In the genomic region with DNA sequence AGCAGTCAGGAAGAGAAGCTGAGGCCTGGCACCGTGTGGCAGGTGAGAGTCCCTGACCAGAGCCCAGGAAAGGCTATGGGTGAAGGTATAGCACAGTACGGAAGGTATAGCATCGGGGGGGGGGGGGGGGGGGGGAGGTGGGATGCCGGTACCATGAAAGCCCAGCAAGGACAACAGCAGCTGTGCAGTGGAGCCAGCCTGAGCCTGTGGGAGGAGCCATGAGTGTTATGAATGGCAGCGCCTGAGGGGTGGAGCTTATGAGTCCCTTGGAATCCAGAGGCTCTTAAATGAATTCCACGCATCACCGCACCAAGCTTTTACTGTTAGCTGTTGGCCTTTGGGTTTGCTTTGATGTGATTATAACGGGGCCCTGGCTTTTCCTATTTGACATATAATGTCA, we compare ENCODE assay signal across 11 mouse cellular contexts.
DNase-seq lines count a peak whose midpoint lies in the region; ATAC-seq and TF ChIP-seq lines count a peak whose summit lies in the region.
"Had no signal": no experiment of that assay in that cellular context is flagged by ENCODE, and none has a peak within 500 bp of the region (broad histone marks: within the 10 kb centered on the region; RNA-seq: fewer than 3 reads in every experiment).

No protein-coding gene starts in this region.

- H3K9ac ChIP-seq in ES-E14 (ENCODE audit: insufficient read depth, low read depth, low read length, poor library complexity, severe bottlenecking): no peak overlapping the region
- no peak overlapping the region for H3K9ac ChIP-seq in hindbrain, embryonic 13.5 days
- no peak overlapping the region for H3K9ac ChIP-seq in liver, postnatal 0 days (replicated peaks)
- H3K9ac ChIP-seq: liver, embryonic 15.5 days had no signal

- WGBS in hindbrain, embryonic 13.5 days: 25% methylated on average over 7 of the region's 8 CpGs
- 61% methylated on average over 6 of the region's 8 CpGs for WGBS in limb, embryonic 10.5 days
- 89% methylated on average over 7 of the region's 8 CpGs for WGBS in liver, postnatal 0 days (ENCODE audit: insufficient replicate concordance)

- H3K27ac ChIP-seq in ES-E14 (ENCODE audit: insufficient read depth, low read depth, low read length, poor library complexity, severe bottlenecking): no peak overlapping the region
- peak overlapping the region; percentile 37; the same call in 1 of the 2 replicates for H3K27ac ChIP-seq in hindbrain, embryonic 13.5 days
- H3K27ac ChIP-seq in limb, embryonic 10.5 days: 0 out of 2 replicates have a peak overlapping the region, but pooled peaks have one; percentile 26
- H3K27ac ChIP-seq in liver, postnatal 0 days (ENCODE audit: low read depth): no peak overlapping the region
- H3K27ac ChIP-seq: liver, embryonic 15.5 days had no signal

- H3K4me3 ChIP-seq in ES-E14 (ENCODE audit: insufficient read depth in 1 of 2, low read depth in 1 of 2, low read length in 2 of 2, poor library complexity in 1 of 2, severe bottlenecking in 1 of 2): no peak overlapping the region
- H3K4me3 ChIP-seq in hindbrain, embryonic 13.5 days: no peak overlapping the region
- H3K4me3 ChIP-seq in limb, embryonic 10.5 days: no peak overlapping the region
- no peak overlapping the region for H3K4me3 ChIP-seq in liver, postnatal 0 days (ENCODE audit: low read depth, low read length)
- H3K4me3 ChIP-seq: liver, embryonic 15.5 days had no signal

- H3K36me3 ChIP-seq in ES-E14 (ENCODE audit: control insufficient read depth, insufficient read depth, low read length, poor library complexity, severe bottlenecking): no peaks in the 10 kb centered on the region
- H3K36me3 ChIP-seq in hindbrain, embryonic 13.5 days: peaks cover 11% of the 10 kb centered on the region; the same call in 1 of the 2 replicates
- peaks cover 17% of the 10 kb centered on the region for H3K36me3 ChIP-seq in limb, embryonic 10.5 days
- H3K36me3 ChIP-seq in liver, postnatal 0 days (replicated peaks; ENCODE audit: insufficient read depth, low read length): no peaks in the 10 kb centered on the region

- in situ Hi-C loops in ES-E14 (cut with MboI; ENCODE audit: low sequenced_read_pairs in 2 of 2, unreplicated experiment in 2 of 2): no loop called here

- no peaks in the 10 kb centered on the region for H3K27me3 ChIP-seq in hindbrain, embryonic 13.5 days
- H3K27me3 ChIP-seq in limb, embryonic 10.5 days (ENCODE audit: low read depth, poor library complexity, severe bottlenecking): no peaks in the 10 kb centered on the region
- H3K27me3 ChIP-seq in liver, postnatal 0 days (ENCODE audit: insufficient read depth, low read length): no peaks in the 10 kb centered on the region
- H3K27me3 ChIP-seq: liver, embryonic 15.5 days had no signal

- no peaks in the 10 kb centered on the region for H3K9me3 ChIP-seq in ES-E14 (ENCODE audit: control insufficient read depth, insufficient read depth, low read depth, low read length)
- H3K9me3 ChIP-seq in hindbrain, embryonic 13.5 days: no peaks in the 10 kb centered on the region
- no peaks in the 10 kb centered on the region for H3K9me3 ChIP-seq in limb, embryonic 10.5 days (replicated peaks)
- no peaks in the 10 kb centered on the region for H3K9me3 ChIP-seq in liver, postnatal 0 days (ENCODE audit: low read length)
- H3K9me3 ChIP-seq: liver, embryonic 15.5 days had no signal

- DNase-seq in ES-E14 (ENCODE audit: low read depth, low spot score) (peak; percentile 24), R1 (ENCODE audit: low read depth, low spot score) (peak; percentile 66)
- no peak for DNase-seq in limb, embryonic 10.5 days (ENCODE audit: low spot score)
- no peak for DNase-seq in frontal cortex, postnatal 36 days (ENCODE audit: low spot score in 2 of 2)
- no peak for DNase-seq in heart, adult 8-10 months (ENCODE audit: low spot score)
- DNase-seq in liver, postnatal 0 days: no peak
- DNase-seq: adrenal gland, postnatal 25 days; cerebellum, adult 9-10 months; heart, postnatal 14 days had no signal

- no peak for TF ChIP-seq CTCF in liver, postnatal 0 days (IDR thresholded peaks at IDR 0.05; ENCODE audit: low read depth)

- peak; percentile 41; the same call in 1 of the 2 replicates for ATAC-seq in hindbrain, embryonic 13.5 days (ENCODE audit: low FRiP score)
- ATAC-seq in liver, postnatal 0 days: no peak

- H3K4me2 ChIP-seq in hindbrain, embryonic 13.5 days: no peak overlapping the region
- no peak overlapping the region for H3K4me2 ChIP-seq in liver, postnatal 0 days (ENCODE audit: low read depth, low read length)
- H3K4me2 ChIP-seq: liver, embryonic 15.5 days had no signal

- no peak for TF ChIP-seq EP300 in liver, postnatal 0 days (IDR thresholded peaks at IDR 0.05; ENCODE audit: low read depth)

- no peaks in the 10 kb centered on the region for H3K4me1 ChIP-seq in ES-E14 (ENCODE audit: control insufficient read depth in 2 of 2, insufficient read depth in 2 of 2, low read length in 2 of 2, poor library complexity in 1 of 2)
- H3K4me1 ChIP-seq in hindbrain, embryonic 13.5 days (replicated peaks): peaks cover 43% of the 10 kb centered on the region
- H3K4me1 ChIP-seq in limb, embryonic 10.5 days: peaks cover 47% of the 10 kb centered on the region
- no peaks in the 10 kb centered on the region for H3K4me1 ChIP-seq in liver, postnatal 0 days (ENCODE audit: insufficient read depth)
- H3K4me1 ChIP-seq: liver, embryonic 15.5 days had no signal

TF ChIP-seq in ES-E14, 5 proteins besides CTCF, POLR2A, EP300 and RAD21:
- TF ChIP-seq ZC3H11A (IDR thresholded peaks at IDR 0.05; ENCODE audit: borderline replicate concordance, low read depth, low read length): no peak
- no peak for TF ChIP-seq CHD2 (IDR thresholded peaks at IDR 0.05; ENCODE audit: low read depth, low read length)
- no peak for TF ChIP-seq ZNF384 (IDR thresholded peaks at IDR 0.05; ENCODE audit: low read depth, low read length)
- TF ChIP-seq MAFK (IDR thresholded peaks at IDR 0.05; ENCODE audit: insufficient read depth, low read depth, low read length): no peak
- TF ChIP-seq HCFC1 (IDR thresholded peaks at IDR 0.05; ENCODE audit: borderline replicate concordance, insufficient read depth, low read length): no peak

Comparison
In these comparisons a context has a peak if more than half of its experiments do, and no peak if none do; other contexts are left out.
1. DNase-seq: peak in ES-E14 (single experiment) and R1 (single experiment); none in limb, embryonic 10.5 days (single experiment), frontal cortex, postnatal 36 days (0 of 2), heart, adult 8-10 months (single experiment) and liver, postnatal 0 days (single experiment).
2. H3K27ac ChIP-seq: peak in hindbrain, embryonic 13.5 days (single experiment) and limb, embryonic 10.5 days (single experiment); none in ES-E14 (single experiment) and liver, postnatal 0 days (single experiment).